Mouse (Mus musculus): ENCODE data around the gene Pigk. TPM values are rescaled to one million over a fixed set of nuclear protein-coding genes. Genes with fewer than 3 reads are reported as not detected.

Gene Pigk
- polyA plus RNA-seq, 1 experiment: 38.6 TPM

- H3K4me3 ChIP-seq (ENCODE audit: insufficient read depth, low read length): no peak overlapping the region
Measured at GRCm38 (mm10) chr3:152980978-152981974, 267.4 kb downstream of the Pigk start.

GRCm38 (mm10) chr3:152981988-152982387 lies 268.1 kb downstream of the Pigk start, which contains the start of gene St6galnac5:
Gene St6galnac5, minus strand, starts transcription at chr3:152982246.
- H3K4me1 ChIP-seq (ENCODE audit: control insufficient read depth, insufficient read depth, low read length): no peaks in the 10 kb centered on the region
- no peak for TF ChIP-seq CTCF (IDR thresholded peaks at IDR 0.05; ENCODE audit: low read depth, low read length)
- no peak for TF ChIP-seq POLR2A (IDR thresholded peaks at IDR 0.05; ENCODE audit: borderline replicate concordance, low read depth, low read length)
- no peak within 1 kb of the TSS for H3K27ac ChIP-seq (ENCODE audit: insufficient read depth, low read depth, low read length)
- no peak within 1 kb of the TSS for H3K4me3 ChIP-seq (ENCODE audit: insufficient read depth, low read length)

More at GRCm38 (mm10) chr3:152980978-152981974, 267.4 kb downstream of the Pigk start:
- Histone ChIP-seq H3K27ac (ENCODE audit: insufficient read depth, low read depth, low read length) (no peak overlapping the region), H3K4me1 (ENCODE audit: control insufficient read depth, insufficient read depth, low read length) (no peaks in the 10 kb centered on the region)
- TF ChIP-seq POLR2A (IDR thresholded peaks at IDR 0.05; ENCODE audit: borderline replicate concordance, low read depth, low read length) (no peak), CTCF (IDR thresholded peaks at IDR 0.05; ENCODE audit: low read depth, low read length) (no peak)

GRCm38 (mm10) chr3:152990787-152991186 lies 276.9 kb downstream of the Pigk start:
- no peak overlapping the region for H3K27ac ChIP-seq (ENCODE audit: insufficient read depth, low read depth, low read length)
- H3K4me3 ChIP-seq (ENCODE audit: insufficient read depth, low read length): no peak overlapping the region
- H3K4me1 ChIP-seq (ENCODE audit: control insufficient read depth, insufficient read depth, low read length): no peaks in the 10 kb centered on the region
- no peak for TF ChIP-seq POLR2A (IDR thresholded peaks at IDR 0.05; ENCODE audit: borderline replicate concordance, low read depth, low read length)
- TF ChIP-seq CTCF (IDR thresholded peaks at IDR 0.05; ENCODE audit: low read depth, low read length): no peak

- Histone ChIP-seq H3K27ac (ENCODE audit: insufficient read depth, low read depth, low read length) (no peak overlapping the region), H3K4me3 (ENCODE audit: insufficient read depth, low read length) (no peak overlapping the region), H3K4me1 (ENCODE audit: control insufficient read depth, insufficient read depth, low read length) (no peaks in the 10 kb centered on the region)
- TF ChIP-seq POLR2A (IDR thresholded peaks at IDR 0.05; ENCODE audit: borderline replicate concordance, low read depth, low read length) (no peak), CTCF (IDR thresholded peaks at IDR 0.05; ENCODE audit: low read depth, low read length) (no peak)
Measured at GRCm38 (mm10) chr3:152993608-152994007, 279.7 kb downstream of the Pigk start.

- no peaks in the 10 kb centered on the region for H3K4me1 ChIP-seq (ENCODE audit: control insufficient read depth, insufficient read depth, low read length)
Measured at GRCm38 (mm10) chr3:152998106-152998505, 284.2 kb downstream of the Pigk start.

GRCm38 (mm10) chr3:152998901-152999300 lies 285.0 kb downstream of the Pigk start:
- Histone ChIP-seq H3K4me3 (ENCODE audit: insufficient read depth, low read length) (no peak overlapping the region), H3K4me1 (ENCODE audit: control insufficient read depth, insufficient read depth, low read length) (no peaks in the 10 kb centered on the region), H3K27ac (ENCODE audit: insufficient read depth, low read depth, low read length) (no peak overlapping the region)
- TF ChIP-seq CTCF (IDR thresholded peaks at IDR 0.05; ENCODE audit: low read depth, low read length) (no peak), POLR2A (IDR thresholded peaks at IDR 0.05; ENCODE audit: borderline replicate concordance, low read depth, low read length) (no peak)

More at GRCm38 (mm10) chr3:152998106-152998505, 284.2 kb downstream of the Pigk start:
- TF ChIP-seq CTCF (IDR thresholded peaks at IDR 0.05; ENCODE audit: low read depth, low read length): no peak
- TF ChIP-seq POLR2A (IDR thresholded peaks at IDR 0.05; ENCODE audit: borderline replicate concordance, low read depth, low read length): no peak
- Histone ChIP-seq H3K4me3 (ENCODE audit: insufficient read depth, low read length) (no peak overlapping the region), H3K27ac (ENCODE audit: insufficient read depth, low read depth, low read length) (no peak overlapping the region)

GRCm38 (mm10) chr3:153006893-153007292 lies 293.0 kb downstream of the Pigk start:
- Histone ChIP-seq H3K27ac (ENCODE audit: insufficient read depth, low read depth, low read length) (no peak overlapping the region), H3K4me1 (ENCODE audit: control insufficient read depth, insufficient read depth, low read length) (no peaks in the 10 kb centered on the region), H3K4me3 (ENCODE audit: insufficient read depth, low read length) (no peak overlapping the region)
- TF ChIP-seq POLR2A (IDR thresholded peaks at IDR 0.05; ENCODE audit: borderline replicate concordance, low read depth, low read length): no peak
- TF ChIP-seq CTCF (IDR thresholded peaks at IDR 0.05; ENCODE audit: low read depth, low read length): no peak

GRCm38 (mm10) chr3:153016355-153016754 lies 302.5 kb downstream of the Pigk start:
- Histone ChIP-seq H3K4me1 (ENCODE audit: control insufficient read depth, insufficient read depth, low read length) (no peaks in the 10 kb centered on the region), H3K27ac (ENCODE audit: insufficient read depth, low read depth, low read length) (no peak overlapping the region)
- no peak for TF ChIP-seq CTCF (IDR thresholded peaks at IDR 0.05; ENCODE audit: low read depth, low read length)
- TF ChIP-seq POLR2A (IDR thresholded peaks at IDR 0.05; ENCODE audit: borderline replicate concordance, low read depth, low read length): no peak

GRCm38 (mm10) chr3:153018051-153018450 lies 304.2 kb downstream of the Pigk start:
- Histone ChIP-seq H3K4me3 (ENCODE audit: insufficient read depth, low read length) (no peak overlapping the region), H3K4me1 (ENCODE audit: control insufficient read depth, insufficient read depth, low read length) (no peaks in the 10 kb centered on the region), H3K27ac (ENCODE audit: insufficient read depth, low read depth, low read length) (no peak overlapping the region)
- TF ChIP-seq POLR2A (IDR thresholded peaks at IDR 0.05; ENCODE audit: borderline replicate concordance, low read depth, low read length) (no peak), CTCF (IDR thresholded peaks at IDR 0.05; ENCODE audit: low read depth, low read length) (no peak)

More at GRCm38 (mm10) chr3:153016355-153016754, 302.5 kb downstream of the Pigk start:
- H3K4me3 ChIP-seq (ENCODE audit: insufficient read depth, low read length): no peak overlapping the region

GRCm38 (mm10) chr3:153024016-153024415 lies 310.1 kb downstream of the Pigk start:
- Histone ChIP-seq H3K4me1 (ENCODE audit: control insufficient read depth, insufficient read depth, low read length) (no peaks in the 10 kb centered on the region), H3K4me3 (ENCODE audit: insufficient read depth, low read length) (no peak overlapping the region), H3K27ac (ENCODE audit: insufficient read depth, low read depth, low read length) (no peak overlapping the region)
- TF ChIP-seq POLR2A (IDR thresholded peaks at IDR 0.05; ENCODE audit: borderline replicate concordance, low read depth, low read length) (no peak), CTCF (IDR thresholded peaks at IDR 0.05; ENCODE audit: low read depth, low read length) (no peak)

Other genes with a start within 250 kb of the Pigk start
- gene Ak5, start 45.7 kb upstream of the Pigk start, polyA plus RNA-seq (2012; ENCODE audit: insufficient read depth, insufficient read length, missing spikeins): not detected in 2 replicates

Measured in bone marrow macrophage, adult 2 months (primary cell).